Mouse (Mus musculus): ENCODE results near the gene Uvrag.
A peak's percentile ranks its signal among the peaks of the same experiment; 100 is the strongest.

Uvrag gene

DNA sequence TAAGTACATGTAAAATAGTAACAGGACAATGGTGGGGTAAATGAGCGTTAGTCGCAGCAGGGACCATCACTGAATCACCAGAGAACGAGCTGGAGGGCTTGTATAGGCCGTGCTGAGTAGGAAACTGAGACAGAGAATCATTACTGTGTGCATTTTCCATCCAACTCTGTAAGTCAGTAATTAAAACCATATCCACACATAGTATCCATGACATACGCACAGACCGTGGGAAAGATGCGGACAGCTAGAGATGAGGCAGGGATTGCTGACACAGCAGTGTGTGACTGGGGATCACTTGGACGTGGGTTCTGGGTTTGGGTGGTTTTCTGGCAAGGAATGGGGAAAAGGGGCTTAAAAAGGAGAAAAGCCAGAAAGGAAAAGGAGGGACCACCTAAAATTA is 81.0 kb downstream of the Uvrag start:
- no peak for DNase-seq (ENCODE audit: low spot score)

DNA sequence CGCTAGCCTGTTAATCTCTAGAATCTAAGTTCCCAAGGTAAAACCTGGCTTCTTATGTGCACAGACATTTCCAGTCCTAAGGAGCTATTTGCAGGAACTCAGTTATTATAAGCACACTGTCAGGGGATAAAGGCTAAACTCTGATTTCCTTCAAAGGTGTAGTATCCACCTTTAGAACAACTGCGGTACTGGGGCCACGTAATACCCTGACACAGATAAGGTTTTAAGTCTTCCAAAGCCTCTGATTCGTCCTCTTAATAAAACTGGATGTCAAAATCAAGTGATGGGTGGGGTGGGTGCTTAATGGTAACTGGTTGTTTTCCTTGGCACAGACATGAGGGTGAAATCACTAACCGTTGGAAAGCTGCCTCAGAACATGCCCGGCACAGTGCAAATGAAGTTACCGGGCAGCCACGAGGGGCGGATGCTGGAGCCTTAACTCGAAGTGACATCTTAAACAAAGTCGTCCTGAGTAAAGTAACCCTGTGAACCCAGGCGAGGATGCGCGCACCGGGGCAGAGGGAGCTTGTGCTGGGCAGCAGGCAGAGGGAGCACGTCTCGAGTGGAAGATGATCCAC is 83.8 kb downstream of the Uvrag start:
- DNase-seq (ENCODE audit: low spot score), result peak; percentile 47

DNA sequence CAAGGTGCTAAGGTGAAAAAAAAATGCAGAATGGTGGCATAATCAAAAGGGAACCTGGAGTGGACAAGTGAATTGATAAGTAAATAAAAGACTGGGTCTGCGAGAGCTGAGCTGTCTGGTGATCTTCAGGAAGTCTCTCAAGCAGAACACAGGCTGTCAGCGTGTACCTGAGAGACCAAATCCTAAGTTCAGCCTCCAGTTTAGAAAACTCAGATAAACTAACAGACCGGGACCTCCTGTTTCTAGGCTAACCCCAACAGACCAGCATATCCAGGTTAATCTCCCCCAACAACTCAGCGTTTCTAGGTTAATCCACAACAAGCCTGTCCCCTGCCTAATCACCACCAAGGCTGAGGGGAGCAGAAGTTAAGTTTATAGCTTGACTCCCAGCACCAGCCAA is 87.3 kb downstream of the Uvrag start:
- no peak for DNase-seq (ENCODE audit: low spot score)

DNA sequence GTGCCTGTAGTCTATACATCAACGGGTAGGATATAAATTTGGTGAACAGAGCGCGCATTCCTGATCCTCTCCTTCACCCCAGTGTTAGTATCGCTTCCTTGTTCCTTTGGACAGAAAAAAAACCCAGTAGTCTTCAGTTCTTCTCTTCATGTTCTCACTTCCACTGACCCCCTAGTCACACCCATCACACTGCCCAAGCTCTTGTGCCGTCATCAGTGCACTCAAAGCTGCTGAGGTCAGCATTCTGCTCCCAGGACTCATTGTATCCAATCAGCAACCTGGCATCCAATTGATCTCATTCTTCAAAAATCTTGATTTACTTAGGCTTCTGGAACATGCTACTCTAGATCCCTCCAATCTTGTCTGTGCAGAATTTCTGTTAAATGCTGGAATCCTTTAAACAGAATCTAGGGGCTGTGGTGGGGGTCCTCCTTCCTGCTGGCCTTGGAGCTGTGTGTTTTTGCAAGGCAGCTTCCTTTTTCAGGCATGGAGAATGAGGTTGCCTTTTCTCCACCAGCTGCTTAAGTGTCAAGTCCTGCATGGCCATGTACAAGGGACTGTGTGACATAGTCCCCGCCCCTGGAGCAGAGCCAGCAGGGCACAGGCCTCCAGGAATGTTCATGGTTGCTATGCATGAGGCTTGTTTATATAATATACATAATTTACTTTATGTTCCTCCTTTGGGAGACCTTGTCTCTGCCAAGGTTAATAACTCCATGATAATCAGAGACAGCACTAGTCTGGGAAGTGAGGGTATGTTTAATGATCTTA is 88.3 kb downstream of the Uvrag start:
- DNase-seq (ENCODE audit: low spot score), result no peak

DNA sequence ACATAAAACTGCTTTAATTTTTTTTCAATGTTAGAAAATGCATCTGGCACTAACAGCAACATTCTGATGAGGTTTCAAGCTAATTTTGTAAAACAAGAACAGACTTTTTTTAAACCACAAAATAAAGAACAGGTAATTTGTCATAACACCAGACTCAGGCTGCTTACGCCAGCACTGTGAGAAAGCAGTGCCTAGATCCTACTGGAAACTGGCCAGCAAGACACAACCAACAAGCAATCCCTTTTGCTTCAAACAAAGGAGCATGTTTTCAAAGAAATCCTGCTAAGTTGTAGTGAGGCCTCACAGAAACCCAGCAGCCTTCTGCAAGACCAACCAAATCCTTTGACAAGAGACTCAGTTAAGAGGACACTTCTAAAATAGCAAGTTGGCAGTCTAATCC is 90.1 kb downstream of the Uvrag start:
- no peak for DNase-seq (ENCODE audit: low spot score)

DNA sequence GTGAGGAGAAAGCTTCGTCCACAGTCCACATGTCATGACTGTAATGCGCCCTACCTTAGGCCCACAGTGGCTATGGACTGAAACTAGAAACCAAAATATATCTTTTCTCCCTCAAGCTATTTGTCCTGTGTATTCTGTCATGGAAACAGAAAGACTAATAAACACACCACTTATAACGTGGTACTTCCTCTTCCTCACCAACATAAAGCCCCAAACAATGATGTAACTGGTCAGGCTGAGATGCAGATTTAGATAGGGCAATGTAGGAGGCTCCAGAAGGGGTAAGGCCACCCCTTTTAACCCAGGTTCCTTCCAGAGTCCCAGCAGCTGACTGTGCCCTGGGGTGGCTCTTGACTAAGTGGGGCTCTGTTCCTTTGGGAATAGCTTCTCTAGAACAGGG is 91.0 kb downstream of the Uvrag start:
- no peak for DNase-seq (ENCODE audit: low spot score)

DNA sequence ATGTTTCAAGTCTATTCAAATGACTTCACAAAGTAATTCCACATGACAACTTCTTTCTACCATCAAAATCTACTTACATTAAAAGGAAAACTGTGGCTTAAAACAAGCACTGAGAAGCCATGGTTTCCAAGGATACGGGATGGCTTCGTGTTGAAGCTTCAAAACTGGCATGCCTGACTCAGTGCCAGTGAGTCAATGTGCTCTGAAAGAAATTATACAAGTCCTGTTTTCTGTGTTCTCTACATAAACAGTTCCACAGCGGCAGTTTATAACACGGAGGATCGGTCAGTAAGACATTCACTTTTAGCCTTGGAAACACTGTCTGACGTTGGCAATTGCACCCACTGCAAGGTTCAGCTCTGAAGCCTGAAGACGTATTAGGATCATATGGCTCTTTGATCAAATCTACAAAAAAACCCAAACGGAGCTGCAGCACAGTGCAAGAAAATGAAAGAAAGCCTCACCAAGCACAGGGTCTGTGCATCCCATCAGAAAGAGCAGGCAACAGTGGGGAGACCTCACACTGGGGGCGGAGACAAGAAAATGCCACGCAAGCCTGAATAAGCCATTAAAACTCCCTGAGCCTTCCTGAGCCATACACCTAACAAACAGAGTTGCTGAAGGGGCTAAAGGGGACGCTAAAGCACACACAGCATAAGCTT is 94.3 kb downstream of the Uvrag start:
- DNase-seq (ENCODE audit: low spot score), result no peak

DNA sequence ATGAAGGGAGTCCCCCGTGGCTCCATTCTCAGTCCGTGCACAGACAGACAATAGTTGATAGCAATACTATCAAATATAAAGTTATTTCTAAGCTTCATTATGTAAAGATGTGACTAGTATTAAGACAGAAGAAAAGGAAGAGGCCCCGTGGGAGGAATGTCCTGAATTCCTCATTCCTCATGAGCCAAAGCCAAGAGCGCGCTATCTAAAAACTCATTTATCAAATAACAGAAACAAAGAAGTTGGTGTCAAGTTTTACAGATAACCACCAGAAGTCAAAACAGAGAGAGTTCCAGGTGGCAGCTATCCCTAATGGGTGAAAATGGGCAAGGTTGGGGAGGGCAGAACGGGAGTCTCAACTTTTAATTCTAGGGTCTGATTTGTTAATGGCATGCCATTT is 95.4 kb downstream of the Uvrag start:
- DNase-seq (ENCODE audit: low spot score), result no peak

DNA sequence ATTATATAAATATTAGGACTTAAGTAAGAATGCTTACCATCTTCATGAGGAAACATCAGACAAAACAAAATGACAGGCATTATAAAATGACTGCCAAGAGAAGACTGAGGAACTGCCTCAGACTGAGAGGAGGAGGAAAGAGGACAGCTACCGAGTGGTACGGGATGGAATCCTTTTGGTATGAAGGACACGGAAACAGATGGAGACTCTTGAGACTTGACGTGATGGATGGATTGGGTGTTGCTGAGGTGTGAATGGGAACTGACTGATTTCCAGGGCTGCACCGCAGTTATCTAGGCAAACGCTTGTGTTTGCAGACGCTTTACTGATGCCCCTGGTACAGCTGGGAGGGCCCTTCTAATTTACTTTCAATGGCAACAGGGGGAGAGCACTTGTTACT is 97.0 kb downstream of the Uvrag start:
- no peak for DNase-seq (ENCODE audit: low spot score)

DNA sequence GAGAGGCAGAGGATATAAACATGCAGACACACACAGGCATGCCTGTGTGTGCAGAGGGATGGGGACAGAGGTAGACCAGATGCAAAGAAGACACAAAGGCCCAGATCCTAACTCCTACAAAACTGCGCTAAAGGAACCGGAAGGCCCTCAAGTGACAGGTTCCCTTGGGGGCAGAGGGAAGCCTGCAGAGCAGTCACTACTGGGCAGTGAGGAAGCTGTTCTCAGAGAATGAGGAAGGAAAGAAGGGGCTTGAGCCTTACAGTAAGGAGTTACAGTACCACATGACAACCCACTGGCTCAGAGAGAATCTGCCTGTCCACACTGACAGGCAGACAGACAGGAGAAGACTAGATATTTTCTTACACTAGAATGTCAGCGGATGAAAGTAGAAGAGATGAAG is 97.6 kb downstream of the Uvrag start:
- DNase-seq (ENCODE audit: low spot score), result no peak

DNA sequence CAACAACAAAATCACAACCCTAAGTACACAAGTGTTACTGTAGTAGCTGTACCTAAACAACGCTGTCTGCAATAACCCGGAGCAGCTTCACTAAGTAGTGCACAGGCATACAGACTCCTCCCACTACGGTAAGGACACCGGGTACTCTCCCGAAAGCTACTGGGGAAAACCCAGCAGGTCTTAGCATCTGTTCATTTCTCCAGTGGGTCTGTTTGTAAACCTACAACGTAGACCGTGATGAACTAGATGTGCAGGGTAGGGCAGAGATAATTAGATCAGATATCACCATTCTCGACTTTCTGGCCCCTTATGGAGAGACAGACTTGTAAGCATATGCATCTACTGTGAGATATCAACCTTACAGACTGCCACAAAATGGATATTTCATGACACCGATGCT is 99.1 kb downstream of the Uvrag start:
- no peak for DNase-seq (ENCODE audit: low spot score)

DNA sequence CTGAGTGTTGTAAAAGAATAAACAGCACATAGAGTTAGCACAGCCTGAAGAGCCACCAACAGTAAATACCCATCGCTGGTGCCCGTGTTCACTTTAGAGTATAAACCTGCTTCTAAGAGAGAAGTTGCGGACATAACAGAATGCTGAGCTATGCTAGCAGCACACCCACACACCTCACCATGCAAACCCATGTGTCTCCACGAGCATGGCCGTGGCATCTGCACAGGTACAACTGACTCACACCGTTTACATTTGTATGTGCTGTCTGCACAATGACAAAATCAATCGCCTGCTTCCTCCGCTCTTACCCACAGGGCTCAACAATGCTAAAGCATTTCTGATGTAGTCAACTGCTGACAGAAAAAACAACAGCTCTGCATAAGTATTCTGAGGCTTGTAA is 101.0 kb downstream of the Uvrag start:
- no peak for DNase-seq (ENCODE audit: low spot score)

DNA sequence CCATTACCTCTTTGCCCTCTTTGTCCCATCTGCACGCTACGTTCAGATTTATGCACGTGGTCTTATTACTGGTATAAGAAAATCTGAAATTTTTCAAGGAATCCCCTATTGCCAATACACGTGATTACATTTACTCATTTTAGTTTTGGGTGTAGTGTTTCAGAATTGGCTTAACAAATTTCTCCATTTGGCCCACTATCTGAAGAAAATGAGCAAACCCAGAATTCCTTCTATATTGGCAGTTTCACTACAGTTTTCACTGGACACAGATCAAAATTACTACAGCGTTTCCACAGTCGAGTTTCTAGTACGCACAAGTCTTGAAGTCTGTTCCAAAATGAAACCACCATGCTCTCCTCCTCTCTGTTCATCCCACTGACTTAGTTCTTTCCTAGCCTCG is 104.7 kb downstream of the Uvrag start:
- DNase-seq (ENCODE audit: low spot score), result no peak

DNA sequence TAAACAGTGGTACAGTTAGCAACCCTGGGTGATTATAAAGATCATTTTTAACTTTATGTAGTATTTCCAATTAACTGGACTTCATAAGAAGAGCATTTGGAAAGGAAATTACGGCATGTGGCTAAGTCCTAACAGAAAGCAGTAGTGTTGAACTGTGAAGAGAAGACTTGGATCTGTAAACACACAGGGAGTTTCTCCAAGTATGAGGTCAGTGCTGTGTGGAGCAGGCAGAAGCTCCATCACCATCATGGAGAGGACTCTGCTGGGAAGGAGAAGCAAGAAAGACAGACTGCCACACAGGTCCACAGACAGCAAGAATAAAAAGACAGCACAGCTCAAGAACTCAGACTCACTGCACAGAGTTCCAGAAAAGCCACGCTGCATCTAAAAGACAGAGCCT is 106.0 kb downstream of the Uvrag start:
- no peak for DNase-seq (ENCODE audit: low spot score)

DNA sequence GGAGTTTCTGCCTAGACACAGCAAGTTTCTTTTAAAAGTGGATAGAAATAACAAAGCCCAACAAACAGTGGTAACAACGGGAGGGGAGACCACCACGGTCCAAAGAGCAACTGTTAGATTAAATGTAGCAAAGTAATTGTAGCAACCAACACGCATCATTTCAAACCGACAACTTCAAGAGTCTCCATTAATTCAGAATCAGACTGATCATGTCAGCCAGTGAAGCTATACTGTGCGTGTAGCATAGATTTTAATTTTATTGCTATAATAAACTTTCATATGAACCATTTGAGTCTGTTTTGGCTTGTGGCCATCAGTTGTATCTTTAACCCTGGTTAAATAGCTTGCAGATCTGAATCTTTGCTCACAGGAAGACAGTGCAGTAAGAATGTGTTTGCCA is 107.1 kb downstream of the Uvrag start:
- no peak for DNase-seq (ENCODE audit: low spot score)

DNA sequence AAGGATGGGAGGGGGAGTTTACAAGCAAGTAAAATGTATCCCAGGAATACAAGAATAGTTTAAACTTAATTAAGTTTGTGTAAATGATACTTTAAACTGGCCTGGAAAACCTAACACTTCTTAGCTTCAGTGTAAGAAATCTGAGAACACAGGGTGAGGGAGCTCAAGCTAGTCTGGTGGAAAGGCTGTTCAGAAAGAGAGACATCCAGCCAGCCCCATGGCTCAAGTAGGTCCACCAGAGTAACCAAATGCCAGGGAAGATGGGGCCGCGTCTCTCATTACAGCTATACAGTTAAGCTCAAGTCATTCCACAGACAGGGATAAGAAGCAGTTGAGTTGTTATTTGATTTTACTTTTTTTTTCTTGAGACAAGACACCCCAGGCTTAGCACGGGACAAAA is 107.6 kb downstream of the Uvrag start:
- DNase-seq (ENCODE audit: low spot score), result no peak

DNA sequence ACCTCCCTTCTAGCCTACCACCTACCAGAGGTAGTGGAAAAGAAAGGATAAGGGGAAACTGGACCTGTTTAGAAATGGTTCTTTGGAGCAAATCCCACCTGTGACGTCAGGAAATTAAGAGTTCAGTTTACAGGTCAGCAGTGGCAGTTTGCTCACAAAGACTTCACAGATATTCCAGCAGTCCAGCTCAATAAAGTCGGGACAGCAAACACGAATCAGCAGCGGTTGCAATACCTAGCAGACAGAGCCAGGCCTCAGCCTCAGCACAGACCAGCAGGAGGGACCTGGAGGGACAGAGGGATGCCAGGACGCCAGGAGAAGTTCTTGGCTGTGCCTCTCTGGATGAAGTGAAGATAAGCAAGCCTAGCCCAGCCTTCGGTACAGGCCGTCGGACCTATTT is 108.9 kb downstream of the Uvrag start:
- DNase-seq (ENCODE audit: low spot score), result no peak

DNA sequence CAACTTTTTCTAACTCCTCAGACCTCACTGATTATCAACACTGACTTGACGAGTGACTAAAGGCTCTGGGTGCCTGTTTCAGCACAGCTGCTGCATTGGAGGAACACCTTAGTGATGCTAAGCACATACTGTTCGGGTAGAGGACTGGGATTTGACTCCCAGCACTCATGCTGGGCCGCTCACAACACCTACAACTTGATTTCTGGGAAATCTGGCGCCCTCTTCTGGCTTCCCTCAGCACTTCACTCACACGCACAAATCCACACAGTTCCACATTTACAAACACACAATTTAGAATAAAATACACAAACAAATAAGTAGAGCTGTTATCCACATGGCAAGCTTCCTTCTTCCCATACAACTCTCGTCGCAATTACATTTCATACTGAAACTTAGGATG is 112.8 kb downstream of the Uvrag start:
- no peak for DNase-seq (ENCODE audit: low spot score)

DNA sequence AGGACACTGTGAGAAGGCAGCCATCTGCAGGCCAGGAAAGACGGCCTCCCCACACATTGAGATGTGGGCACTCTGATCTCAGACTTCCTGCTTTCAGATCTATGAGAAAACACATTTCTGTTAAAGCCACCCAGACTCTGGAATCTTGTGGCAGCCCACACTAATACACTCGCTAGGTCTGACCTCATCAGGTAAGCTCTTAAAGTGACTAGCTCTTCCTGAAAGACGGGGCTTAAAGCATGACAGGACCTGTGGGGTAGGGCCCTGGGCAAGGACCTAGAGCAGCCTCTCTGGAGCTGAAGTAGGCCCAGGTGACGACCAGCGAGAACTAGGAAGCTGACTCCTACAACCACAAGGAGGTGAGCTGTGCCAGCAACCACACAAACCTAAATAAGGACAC is 113.8 kb downstream of the Uvrag start:
- peak; percentile 42 for DNase-seq (ENCODE audit: low spot score)

DNA sequence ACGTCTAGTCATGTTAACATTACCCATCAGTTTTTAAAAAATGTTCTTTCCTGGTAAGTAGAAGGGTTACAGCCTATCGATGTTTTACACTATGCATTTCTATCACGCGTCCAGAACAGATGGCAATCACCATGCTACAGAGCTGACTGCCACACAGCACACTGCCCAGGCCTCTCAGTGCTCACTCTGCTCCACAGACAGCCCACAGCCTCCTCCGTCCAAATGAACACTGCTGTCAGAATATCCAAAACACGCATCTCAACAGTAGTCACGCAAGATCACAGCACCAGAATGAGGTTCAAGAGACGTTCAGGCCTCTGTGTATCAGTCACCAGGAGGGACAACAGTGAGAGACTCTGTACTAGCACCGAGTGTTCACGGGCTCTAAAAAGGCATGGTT is 115.0 kb downstream of the Uvrag start:
- DNase-seq (ENCODE audit: low spot score), result no peak

DNA sequence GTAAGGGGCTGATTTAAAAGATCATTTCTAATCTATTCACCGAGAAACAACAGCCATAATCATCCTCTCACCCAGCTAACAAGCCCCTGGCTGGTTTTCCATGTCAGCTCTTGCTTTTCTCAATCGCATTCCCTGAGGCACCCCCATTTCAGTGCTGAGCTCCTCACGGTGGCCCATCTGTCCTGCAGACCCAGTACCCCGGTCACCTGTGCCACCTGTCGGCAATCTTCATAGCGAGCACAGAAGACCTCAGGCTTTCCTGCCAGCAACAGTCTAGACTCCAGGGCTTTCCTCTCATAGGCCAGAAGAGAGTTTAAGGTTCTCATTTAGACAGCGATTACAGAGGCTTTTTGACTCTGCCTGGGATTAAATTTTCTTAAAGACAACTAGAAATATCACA is 115.7 kb downstream of the Uvrag start:
- no peak for DNase-seq (ENCODE audit: low spot score)

DNA sequence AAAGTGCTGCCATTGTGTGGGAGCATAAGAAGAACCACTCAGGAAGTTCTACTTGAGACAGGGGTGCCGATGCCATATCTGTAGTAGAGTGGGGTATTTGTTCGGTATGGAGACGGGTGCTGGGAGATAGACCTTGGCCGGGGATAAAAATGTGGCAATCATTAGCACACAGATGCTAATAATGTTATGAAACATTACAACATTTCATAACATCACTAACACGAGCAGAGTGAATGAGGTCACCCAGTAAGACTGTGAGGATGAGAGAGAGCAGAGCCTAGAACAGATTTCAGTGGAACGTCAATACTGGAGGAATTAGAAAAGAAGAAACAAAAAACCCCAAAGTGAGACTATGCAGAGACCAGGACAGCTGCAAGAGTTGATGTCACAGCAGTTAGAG is 116.2 kb downstream of the Uvrag start:
- no peak for DNase-seq (ENCODE audit: low spot score)

DNA sequence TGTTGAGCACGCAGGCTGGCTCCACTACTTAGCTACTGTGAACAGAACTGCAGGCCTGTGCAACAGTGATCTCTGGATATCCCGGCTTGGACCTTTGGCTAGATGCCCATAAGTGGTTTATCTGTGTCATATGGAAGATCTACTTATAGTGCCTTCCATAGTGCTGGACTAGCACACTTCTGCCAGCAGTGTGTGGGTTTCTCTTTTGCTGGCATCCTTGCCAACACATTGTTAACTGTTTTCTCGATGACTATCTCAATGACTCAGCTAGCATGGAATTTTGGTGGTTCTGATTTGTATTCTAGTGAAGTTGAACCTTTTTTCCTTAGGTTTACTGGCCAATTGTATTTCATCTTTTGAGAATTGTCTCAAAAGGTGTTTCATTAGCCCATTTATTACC is 117.0 kb downstream of the Uvrag start:
- no peak for DNase-seq (ENCODE audit: low spot score)

DNA sequence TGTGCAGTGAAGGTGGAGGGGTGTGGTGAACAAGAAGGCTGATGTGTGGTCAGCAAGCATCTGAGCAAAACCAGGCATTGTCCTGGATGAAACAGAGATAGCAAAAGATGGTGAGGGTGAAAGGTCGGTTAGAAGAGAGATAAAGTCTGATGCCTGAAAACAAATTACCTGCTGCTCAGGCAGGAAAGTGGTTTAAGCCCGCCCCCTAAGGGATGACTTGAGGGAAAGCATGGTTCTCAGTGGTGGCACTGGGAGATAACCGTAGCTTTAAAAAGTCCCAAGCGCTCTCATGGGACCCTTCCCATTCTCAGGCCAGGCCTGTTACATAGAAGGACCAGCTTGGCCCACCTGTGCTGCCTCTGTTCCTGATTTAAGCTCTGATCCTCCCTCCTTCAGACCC is 119.7 kb downstream of the Uvrag start:
- no peak for DNase-seq (ENCODE audit: low spot score)

All from urinary bladder, postnatal 14 days (tissue).